Mouse (Mus musculus) erythroblast, embryonic 14.5 days (primary cell): Measurements from ENCODE around the gene Stard13.

Experiments
- GATA1 ChIP-seq: IDR thresholded peaks from 2 replicates; pipeline ENCODE4 v1.6.1; 2012; ENCODE audit warnings: low read length, inconsistent platforms, mixed read lengths
- TAL1 ChIP-seq: IDR thresholded peaks from 3 replicates; pipeline ENCODE4 v1.6.1; 2012; ENCODE audit warnings: low read length, inconsistent platforms, mixed read lengths

- TF ChIP-seq GATA1 (no peak), TAL1 (no peak)
Measured at GRCm38 (mm10) chr5:151236411-151236810, 2.8 kb upstream of the Stard13 start.
